Mouse (Mus musculus) liver, embryonic 16.5 days (tissue): ENCODE measurements around the gene Irf5. TPM values are rescaled to one million over a fixed set of nuclear protein-coding genes. Genes with fewer than 3 reads are reported as not detected.

Experiments
- ATAC-seq: fragments of 200-750 bp; cut with Nextera tagmentation; 2 replicates; pipeline ENCODE4 v1.8.0; 2017; ENCODE audit warnings: low read depth, mild to moderate bottlenecking, moderate number of reproducible peaks, moderate library complexity
- H3K27ac ChIP-seq: fragments of 300-500 bp; sonication (generic); 2 replicates; pipeline ENCODE4 v1.5.1; 2014; ENCODE audit warnings: mild to moderate bottlenecking, low read length
- H3K27me3 ChIP-seq: fragments of 300-500 bp; sonication (generic); 2 replicates; pipeline ENCODE4 v1.6.1; 2014; ENCODE audit warnings: low read depth, low read length, mixed read lengths; ENCODE audit not compliant: control insufficient read depth, insufficient read depth
- H3K36me3 ChIP-seq: fragments of 300-500 bp; sonication (generic); 2 replicates; pipeline ENCODE4 v1.6.1; 2014; ENCODE audit warnings: mild to moderate bottlenecking; ENCODE audit not compliant: control insufficient read depth, insufficient read depth
- H3K4me1 ChIP-seq: fragments of 300-500 bp; sonication (generic); 2 replicates; pipeline ENCODE4 v1.6.1; 2014; ENCODE audit warnings: low read depth, low read length, mixed read lengths; ENCODE audit not compliant: control insufficient read depth
- H3K4me2 ChIP-seq: fragments of 300-500 bp; sonication (generic); 2 replicates; pipeline ENCODE4 v1.6.1; 2014; ENCODE audit warnings: low read depth, low read length, mixed read lengths
- H3K4me3 ChIP-seq: fragments of 300-500 bp; sonication (generic); 2 replicates; pipeline ENCODE4 v1.5.1; 2014; ENCODE audit warnings: low read depth, mild to moderate bottlenecking, low read length
- H3K9ac ChIP-seq: fragments of 300-500 bp; sonication (generic); 2 replicates; pipeline ENCODE4 v1.6.1; 2014; ENCODE audit warnings: low read depth, low read length
- H3K9me3 ChIP-seq: fragments of 300-500 bp; sonication (generic); replicated peaks from 2 replicates; pipeline ENCODE4 v1.6.1; 2016; ENCODE audit warnings: low read length; ENCODE audit not compliant: control insufficient read depth
- WGBS: fragments of 180-500 bp; shearing (Covaris S2); extraction: QIAGEN DNeasy Blood & Tissue Kit; methylation state at CpG from one replicate; pipeline ENCODE4 v1.1.7; 2014; ENCODE audit not compliant: insufficient replicate concordance; 5-methylcytosine and 5-hydroxymethylcytosine counted together
- polyA plus RNA-seq: library from polyadenylated mRNA; unstranded; fragments of >200 nt; fragmentation: Nextera tagmentation; extraction: Ambion mirVana; gene quantifications from 2 replicates; pipeline ENCODE4 v1.2.1, GENCODE M21; 2015

Gene Irf5
- polyA plus RNA-seq, 1 experiment from 2014 or later, result 11.4 TPM

GRCm38 (mm10) chr6:29523301-29524033 lies 3.0 kb upstream of the Irf5 start:
- Histone ChIP-seq H3K4me2 (no peak overlapping the region), H3K4me1 (no peaks in the 10 kb centered on the region; the same call in none of the 2 replicates), H3K36me3 (no peaks in the 10 kb centered on the region), H3K27ac (peak overlapping the region; percentile 63), H3K27me3 (peaks cover 33% of the 10 kb centered on the region), H3K9me3 (no peaks in the 10 kb centered on the region), H3K4me3 (no peak overlapping the region), H3K9ac (no peak overlapping the region)
- WGBS, result 29% methylated on average over 12 of the region's 12 CpGs
- no peak for ATAC-seq

GRCm38 (mm10) chr6:29524034-29524489 lies 2.4 kb upstream of the Irf5 start:
- no peaks in the 10 kb centered on the region for H3K9me3 ChIP-seq
- H3K27me3 ChIP-seq, result peaks cover 39% of the 10 kb centered on the region
- H3K4me1 ChIP-seq, result no peaks in the 10 kb centered on the region; the same call in none of the 2 replicates
- H3K9ac ChIP-seq, result no peak overlapping the region
- no peak overlapping the region for H3K4me3 ChIP-seq
- ATAC-seq, result peak; percentile 50; the same call in 1 of the 2 replicates
- WGBS, result 11% methylated on average over 6 of the region's 6 CpGs
- no peaks in the 10 kb centered on the region for H3K36me3 ChIP-seq
- H3K27ac ChIP-seq, result peak overlapping the region; percentile 63
- H3K4me2 ChIP-seq, result no peak overlapping the region

- no peak overlapping the region for H3K9ac ChIP-seq
- H3K27me3 ChIP-seq, result peaks cover 44% of the 10 kb centered on the region
- no peaks in the 10 kb centered on the region; the same call in none of the 2 replicates for H3K4me1 ChIP-seq
- no peaks in the 10 kb centered on the region for H3K9me3 ChIP-seq
- no peak overlapping the region for H3K27ac ChIP-seq
- H3K36me3 ChIP-seq, result no peaks in the 10 kb centered on the region
- H3K4me3 ChIP-seq, result no peak overlapping the region
- no peak overlapping the region for H3K4me2 ChIP-seq
- no peak for ATAC-seq
- 56% methylated on average over 6 of the region's 6 CpGs for WGBS
These were observed 1.2 kb upstream of the Irf5 start for GRCm38 (mm10) chr6:29525256-29525655.

- no peak overlapping the region; the same call in 1 of the 2 replicates for H3K27ac ChIP-seq
- no peak for ATAC-seq
- H3K27me3 ChIP-seq, result peaks cover 44% of the 10 kb centered on the region
- H3K36me3 ChIP-seq, result no peaks in the 10 kb centered on the region
- 3% methylated on average over 34 of the region's 34 CpGs for WGBS
- peak overlapping the region; percentile 18 for H3K9ac ChIP-seq
- peak overlapping the region; percentile 74; the same call in 1 of the 2 replicates for H3K4me2 ChIP-seq
- no peaks in the 10 kb centered on the region; the same call in none of the 2 replicates for H3K4me1 ChIP-seq
- H3K4me3 ChIP-seq, result peak overlapping the region; percentile 55
- H3K9me3 ChIP-seq, result no peaks in the 10 kb centered on the region
These were observed 1.1 kb downstream of the Irf5 start for GRCm38 (mm10) chr6:29527361-29528164.

GRCm38 (mm10) chr6:29528165-29528505 lies 1.7 kb downstream of the Irf5 start:
- Histone ChIP-seq H3K4me1 (no peaks in the 10 kb centered on the region; the same call in none of the 2 replicates), H3K36me3 (no peaks in the 10 kb centered on the region), H3K9ac (no peak overlapping the region; the same call in 1 of the 2 replicates), H3K4me3 (peak overlapping the region; percentile 55), H3K9me3 (no peaks in the 10 kb centered on the region), H3K27me3 (peaks cover 44% of the 10 kb centered on the region), H3K27ac (no peak overlapping the region; the same call in 1 of the 2 replicates), H3K4me2 (peak overlapping the region; percentile 11; the same call in 1 of the 2 replicates)
- ATAC-seq, result no peak
- 11% methylated on average over 8 of the region's 8 CpGs for WGBS

- ATAC-seq, result 0 out of 2 replicates have a peak, but pooled peaks have one; percentile 28
- 12% methylated on average over 13 of the region's 13 CpGs for WGBS
These were observed 2.4 kb downstream of the Irf5 start for GRCm38 (mm10) chr6:29528561-29529443.

GRCm38 (mm10) chr6:29529444-29529820 lies 3.0 kb downstream of the Irf5 start:
- Histone ChIP-seq H3K27me3 (peaks cover 44% of the 10 kb centered on the region), H3K9ac (no peak overlapping the region), H3K36me3 (no peaks in the 10 kb centered on the region), H3K9me3 (no peaks in the 10 kb centered on the region), H3K4me2 (no peak overlapping the region), H3K27ac (no peak overlapping the region), H3K4me1 (no peaks in the 10 kb centered on the region; the same call in none of the 2 replicates), H3K4me3 (no peak overlapping the region; the same call in 1 of the 2 replicates)
- no peak for ATAC-seq
- 8% methylated on average over 2 of the region's 2 CpGs for WGBS

More at GRCm38 (mm10) chr6:29528561-29529443, 2.4 kb downstream of the Irf5 start:
- 0 out of 2 replicates have a peak overlapping the region, but pooled peaks have one; percentile 26 for H3K27ac ChIP-seq
- H3K27me3 ChIP-seq, result peaks cover 44% of the 10 kb centered on the region
- peak overlapping the region; percentile 55; the same call in 1 of the 2 replicates for H3K4me3 ChIP-seq
- H3K9ac ChIP-seq, result no peak overlapping the region
- no peaks in the 10 kb centered on the region; the same call in none of the 2 replicates for H3K4me1 ChIP-seq
- H3K4me2 ChIP-seq, result no peak overlapping the region
- no peaks in the 10 kb centered on the region for H3K36me3 ChIP-seq
- H3K9me3 ChIP-seq, result no peaks in the 10 kb centered on the region

GRCm38 (mm10) chr6:29530050-29530449 lies 3.6 kb downstream of the Irf5 start:
- Histone ChIP-seq H3K9ac (no peak overlapping the region), H3K36me3 (no peaks in the 10 kb centered on the region), H3K9me3 (no peaks in the 10 kb centered on the region), H3K27ac (no peak overlapping the region), H3K27me3 (peaks cover 44% of the 10 kb centered on the region), H3K4me3 (no peak overlapping the region), H3K4me2 (peak overlapping the region; percentile 13; the same call in 1 of the 2 replicates), H3K4me1 (no peaks in the 10 kb centered on the region; the same call in none of the 2 replicates)
- ATAC-seq, result no peak
- 31% methylated on average over 4 of the region's 4 CpGs for WGBS
